Mouse (Mus musculus): ENCODE results near the gene Slc37a2. TPM values are rescaled to one million over a fixed set of nuclear protein-coding genes. Genes with fewer than 3 reads are reported as not detected.

Slc37a2 gene
- polyA plus RNA-seq, 1 experiment: 7.3 TPM

DNA sequence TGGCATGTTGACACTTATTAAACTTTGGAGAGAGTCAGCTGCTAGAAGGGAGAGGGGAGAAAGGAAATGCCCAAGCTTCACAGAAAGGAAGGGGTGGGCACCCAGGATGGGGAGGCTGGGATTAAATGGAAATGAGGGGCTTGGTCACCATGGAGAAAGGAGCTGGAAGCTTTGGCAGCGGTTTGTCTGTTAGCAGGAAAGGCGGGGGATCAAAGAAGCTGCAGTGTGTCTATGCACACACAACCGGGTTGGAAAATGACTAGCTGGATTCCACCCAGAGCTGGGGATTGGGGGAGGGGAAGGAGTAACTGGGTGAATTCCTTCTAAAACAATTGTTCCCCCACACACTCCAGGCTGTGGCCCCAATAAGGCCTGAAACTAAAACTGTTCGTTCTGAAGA, 76.6 kb downstream of the Slc37a2 start:
- Histone ChIP-seq H3K4me1 (ENCODE audit: control insufficient read depth, insufficient read depth, low read length) (no peaks in the 10 kb centered on the region), H3K4me3 (replicated peaks; ENCODE audit: control insufficient read depth, low read depth, low read length) (no peak overlapping the region), H3K27ac (ENCODE audit: control insufficient read depth, insufficient read depth, low read depth, low read length, poor library complexity) (no peak overlapping the region)
- no peak for TF ChIP-seq CTCF (IDR thresholded peaks at IDR 0.05; ENCODE audit: control insufficient read depth, insufficient read depth, low read length)
- no peak for TF ChIP-seq POLR2A (IDR thresholded peaks at IDR 0.05; ENCODE audit: borderline replicate concordance, control insufficient read depth, low read depth, low read length)
- WGBS: 56% methylated on average over 4 of the region's 4 CpGs

Other genes starting within 250 kb of the Slc37a2 start
- gene Pknox2, start 108.3 kb downstream of the Slc37a2 start, polyA plus RNA-seq (2011; ENCODE audit: insufficient read depth, insufficient read length, low replicate concordance, missing spikeins): 0.52 and 0.72 TPM in 2 replicates
- gene Tmem218, start 47.5 kb downstream of the Slc37a2 start, polyA plus RNA-seq (2011; ENCODE audit: insufficient read depth, insufficient read length, low replicate concordance, missing spikeins): 0.77 and 1.7 TPM in 2 replicates
- gene Ccdc15, start 92.7 kb upstream of the Slc37a2 start, polyA plus RNA-seq (2011; ENCODE audit: insufficient read depth, insufficient read length, low replicate concordance, missing spikeins): 1.8 and 3.1 TPM in 2 replicates
- 0.67 TPM in 1 of 2 replicates, not detected in the other for gene Hepacam, start 111.6 kb upstream of the Slc37a2 start, polyA plus RNA-seq (2011; ENCODE audit: insufficient read depth, insufficient read length, low replicate concordance, missing spikeins)
- 4.8 and 9.6 TPM in 2 replicates for gene Robo4, start 146.2 kb upstream of the Slc37a2 start, polyA plus RNA-seq (2011; ENCODE audit: insufficient read depth, insufficient read length, low replicate concordance, missing spikeins)
- 4.8 and 10.8 TPM in 2 replicates for gene Robo3, start 177.5 kb upstream of the Slc37a2 start, polyA plus RNA-seq (2011; ENCODE audit: insufficient read depth, insufficient read length, low replicate concordance, missing spikeins)
- gene Msantd2, start 233.6 kb upstream of the Slc37a2 start, polyA plus RNA-seq (2011; ENCODE audit: insufficient read depth, insufficient read length, low replicate concordance, missing spikeins): 11.2 and 29.1 TPM in 2 replicates

Measured in bone marrow, adult 2 months (tissue).